ENCODE assay signal across 20 mouse cellular contexts in genomic region chr1:181315350-181315749, GRCm38 (mm10). TPM values are rescaled to one million over a fixed set of nuclear protein-coding genes. Genes with fewer than 3 reads are reported as not detected.
"Had no signal": no experiment of that assay in that cellular context is flagged by ENCODE, and none has a peak within 500 bp of the region (broad histone marks: within the 10 kb centered on the region; RNA-seq: fewer than 3 reads in every experiment).

No protein-coding gene starts in this region.

- DNase-seq: liver, embryonic 13.5 days; liver, postnatal 0 days; lung, adult 2 months; right cerebral cortex, postnatal 14 days; thymus, adult 2 months; thymus, postnatal 25 days; thymus, postnatal 4 days had no signal

- H3K36me3 ChIP-seq: liver, embryonic 13.5 days; liver, embryonic 15.5 days; lung, embryonic 15.5 days; midbrain, embryonic 13.5 days; midbrain, embryonic 15.5 days; neural tube, embryonic 12.5 days; stomach, embryonic 15.5 days had no signal

- H3K4me1 ChIP-seq: lung, embryonic 15.5 days; midbrain, embryonic 13.5 days; midbrain, embryonic 15.5 days; neural tube, embryonic 12.5 days; stomach, embryonic 15.5 days had no signal

- H3K27ac ChIP-seq: liver, embryonic 13.5 days; liver, embryonic 15.5 days; lung, embryonic 15.5 days; macrophage; midbrain, embryonic 13.5 days; midbrain, embryonic 15.5 days; neural tube, embryonic 12.5 days; stomach, embryonic 15.5 days; stomach, postnatal 0 days had no signal

- H3K9me3 ChIP-seq: liver, embryonic 15.5 days; lung, embryonic 15.5 days; midbrain, embryonic 13.5 days; midbrain, embryonic 15.5 days; neural tube, embryonic 12.5 days; stomach, embryonic 15.5 days had no signal

- H3K27me3 ChIP-seq: lung, embryonic 15.5 days; midbrain, embryonic 13.5 days; midbrain, embryonic 15.5 days; neural tube, embryonic 12.5 days; stomach, embryonic 15.5 days had no signal

- H3K4me3 ChIP-seq: liver, embryonic 13.5 days; liver, embryonic 15.5 days; lung, embryonic 15.5 days; megakaryocyte, embryonic 14.5 days; midbrain, embryonic 13.5 days; midbrain, embryonic 15.5 days; neural tube, embryonic 12.5 days; stomach, embryonic 15.5 days had no signal

RNA-seq across cellular contexts. Expression of gene Cnih3, which starts 37.1 kb away (rescaled TPM):
- total RNA-seq: megakaryocyte progenitor cell, adult 5-6 weeks; monocyte, adult 5-6 weeks; neutrophil, adult 5-6 weeks had no signal
- polyA plus RNA-seq: liver, embryonic 13.5 days; liver, postnatal 0 days; macrophage; spleen, adult 2 months; thymus, adult 2 months had no signal
